Mouse (Mus musculus): ENCODE data around the gene Hist2h2be.

DNA sequence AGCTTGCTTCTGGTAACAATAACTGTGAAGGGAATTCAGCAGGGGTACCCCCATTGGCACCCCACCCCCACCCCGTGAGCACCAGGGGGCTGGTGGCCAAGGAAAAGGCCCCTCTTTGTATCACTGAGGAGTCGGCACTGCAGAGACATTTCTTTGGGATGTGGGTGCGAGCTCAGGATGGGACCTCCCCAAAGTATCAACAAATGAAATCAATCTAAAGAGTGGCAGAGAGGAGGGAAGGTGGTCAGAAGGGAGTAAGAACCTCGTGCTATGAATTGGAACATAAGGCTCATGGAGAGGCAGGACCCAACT lies 28.1 kb downstream of the Hist2h2be start:
- TF ChIP-seq CTCF (IDR thresholded peaks at IDR 0.05; ENCODE audit: control insufficient read depth, insufficient read depth, low read length) (no peak), POLR2A (IDR thresholded peaks at IDR 0.05; ENCODE audit: borderline replicate concordance, control insufficient read depth, low read depth, low read length) (no peak)

Measured in bone marrow, adult 2 months (tissue).